8 mouse cellular contexts compared by ENCODE assay signal in genomic region chr16:87699693-87700394, GRCm38 (mm10). TPM values are rescaled to one million over a fixed set of nuclear protein-coding genes. Genes with fewer than 3 reads are reported as not detected.
A peak's percentile ranks its signal among the peaks of the same experiment; 100 is the strongest.
DNase-seq lines count a peak whose midpoint lies in the region; ATAC-seq lines count a peak whose summit lies in the region.

No protein-coding gene starts in this region.

- H3K4me2 ChIP-seq in lung, embryonic 15.5 days = peak overlapping the region; percentile 60
- peak overlapping the region; percentile 73 for H3K4me2 ChIP-seq in neural tube, embryonic 15.5 days

- peak overlapping the region; percentile 89 for H3K9ac ChIP-seq in lung, embryonic 15.5 days
- H3K9ac ChIP-seq in neural tube, embryonic 15.5 days (replicated peaks) = peak overlapping the region; percentile 89

- peak overlapping the region; percentile 97 for H3K27ac ChIP-seq in embryonic facial prominence, embryonic 10.5 days (replicated peaks)
- peak overlapping the region; percentile 99 for H3K27ac ChIP-seq in heart, embryonic 10.5 days
- H3K27ac ChIP-seq in lung, embryonic 15.5 days = peak overlapping the region; percentile 90
- peak overlapping the region; percentile 93 for H3K27ac ChIP-seq in neural tube, embryonic 15.5 days (replicated peaks)

- no peaks in the 10 kb centered on the region for H3K36me3 ChIP-seq in embryonic facial prominence, embryonic 10.5 days (replicated peaks)
- no peaks in the 10 kb centered on the region for H3K36me3 ChIP-seq in heart, embryonic 10.5 days
- H3K36me3 ChIP-seq in lung, embryonic 15.5 days = no peaks in the 10 kb centered on the region
- H3K36me3 ChIP-seq in neural tube, embryonic 15.5 days = no peaks in the 10 kb centered on the region

- ATAC-seq in lung, embryonic 15.5 days (ENCODE audit: borderline replicate concordance, extremely low read depth, low FRiP score, low TSS enrichment) = peak; percentile 3; the same call in 1 of the 2 replicates
- peak; percentile 7 for ATAC-seq in neural tube, embryonic 15.5 days (ENCODE audit: low FRiP score)

- peak; percentile 55 for DNase-seq in CD4-positive helper T cell, adult 2 months (ENCODE audit: low read depth, low spot score)
- DNase-seq in Muller cell, postnatal 12 days (ENCODE audit: inconsistent ontology term) = peak; percentile 85
- DNase-seq in embryonic facial prominence, embryonic 10.5 days (ENCODE audit: low spot score) = peak; percentile 82
- peak; percentile 91 for DNase-seq in heart, embryonic 10.5 days (ENCODE audit: low spot score)
- DNase-seq in kidney, adult 8-10 months = peak; percentile 45 to 61
- DNase-seq in thymus, postnatal 4 days = peak; percentile 58

- peak overlapping the region; percentile 93 for H3K4me3 ChIP-seq in embryonic facial prominence, embryonic 10.5 days
- H3K4me3 ChIP-seq in heart, embryonic 10.5 days = peak overlapping the region; percentile 94
- H3K4me3 ChIP-seq in lung, embryonic 15.5 days = peak overlapping the region; percentile 79
- H3K4me3 ChIP-seq in neural tube, embryonic 15.5 days (replicated peaks) = peak overlapping the region; percentile 88

- peaks cover 49% of the 10 kb centered on the region for H3K4me1 ChIP-seq in embryonic facial prominence, embryonic 10.5 days
- H3K4me1 ChIP-seq in heart, embryonic 10.5 days = peaks cover 56% of the 10 kb centered on the region
- H3K4me1 ChIP-seq in lung, embryonic 15.5 days = peaks cover 31% of the 10 kb centered on the region
- peaks cover 43% of the 10 kb centered on the region for H3K4me1 ChIP-seq in neural tube, embryonic 15.5 days

- under 1% methylated on average over 20 of the region's 20 CpGs for WGBS in embryonic facial prominence, embryonic 10.5 days
- 1% methylated on average over 20 of the region's 20 CpGs for WGBS in heart, embryonic 10.5 days
- WGBS in lung, embryonic 15.5 days = under 1% methylated on average over 20 of the region's 20 CpGs
- WGBS in neural tube, embryonic 15.5 days = under 1% methylated on average over 20 of the region's 20 CpGs

- H3K9me3 ChIP-seq in embryonic facial prominence, embryonic 10.5 days = no peaks in the 10 kb centered on the region
- no peaks in the 10 kb centered on the region for H3K9me3 ChIP-seq in heart, embryonic 10.5 days
- H3K9me3 ChIP-seq in lung, embryonic 15.5 days = no peaks in the 10 kb centered on the region
- no peaks in the 10 kb centered on the region for H3K9me3 ChIP-seq in neural tube, embryonic 15.5 days (replicated peaks)

- H3K27me3 ChIP-seq in embryonic facial prominence, embryonic 10.5 days (replicated peaks; ENCODE audit: low read depth, poor library complexity, severe bottlenecking) = peaks cover 9% of the 10 kb centered on the region; the same call in 1 of the 2 replicates
- H3K27me3 ChIP-seq in heart, embryonic 10.5 days (ENCODE audit: insufficient read depth, poor library complexity, severe bottlenecking) = peaks cover 10% of the 10 kb centered on the region; the same call in 1 of the 2 replicates
- no peaks in the 10 kb centered on the region for H3K27me3 ChIP-seq in lung, embryonic 15.5 days
- no peaks in the 10 kb centered on the region for H3K27me3 ChIP-seq in neural tube, embryonic 15.5 days (replicated peaks)

RNA-seq across cellular contexts. Expression of gene Bach1, which starts 1.1 kb away (rescaled TPM):
- 14.1 and 14.4 TPM in 2 replicates for polyA plus RNA-seq in embryonic facial prominence, embryonic 10.5 days (2016; fragmentation: Nextera tagmentation; extraction: Ambion mirVana)
- polyA plus RNA-seq in heart, embryonic 10.5 days (2016; fragmentation: Nextera tagmentation; extraction: Ambion mirVana) = 8.5 and 9.4 TPM in 2 replicates
- 9.1 and 10.4 TPM in 2 replicates for polyA plus RNA-seq in lung, embryonic 15.5 days (2015; fragmentation: Nextera tagmentation; extraction: Ambion mirVana)
- polyA plus RNA-seq in neural tube, embryonic 15.5 days (2015; fragmentation: Nextera tagmentation; extraction: Ambion mirVana) = 15.7 and 20.7 TPM in 2 replicates

Comparison
In these comparisons a context has a peak if more than half of its experiments do, and no peak if none do; other contexts are left out.
1. Peak in every context shown above with its lines: DNase-seq, ATAC-seq, H3K4me3 ChIP-seq and H3K27ac ChIP-seq.